Mouse (Mus musculus): ENCODE measurements around the gene Gabpa. TPM values are rescaled to one million over a fixed set of nuclear protein-coding genes. Genes with fewer than 3 reads are reported as not detected.

Gene Gabpa
- total and polyA plus RNA-seq, 3 experiments: 44.3 to 82.8 (median 77.0) TPM

DNA sequence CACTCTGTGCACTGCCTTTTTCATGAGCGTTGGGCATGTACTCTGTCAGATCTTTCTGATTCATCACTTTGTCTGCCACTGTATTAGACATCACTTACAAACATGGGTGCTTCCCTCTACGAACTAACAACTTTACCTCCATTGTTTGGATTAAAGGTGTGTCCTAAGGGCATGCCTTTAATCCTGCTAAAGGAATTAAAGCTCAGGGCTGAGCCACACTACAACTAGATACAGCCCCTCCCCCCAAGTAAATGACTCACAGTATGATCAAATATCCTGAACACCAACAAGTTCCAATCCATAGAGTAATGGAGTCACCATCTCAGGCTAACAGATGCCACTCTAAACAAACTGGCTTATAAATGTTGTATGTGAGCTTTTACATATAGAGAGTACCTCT, 3.9 kb downstream of the Gabpa start:
- Histone ChIP-seq H3K4me1 (ENCODE audit: control insufficient read depth in 1 of 2, insufficient read depth in 2 of 2) (peaks cover 6 to 21% of the 10 kb centered on the region in 2 experiments; a peak in 3 of 4 replicates), H3K27me3 (replicated peaks) (no peaks in the 10 kb centered on the region), H3K4me3 (replicated peaks in 1 of 3; ENCODE audit: low read depth in 2 of 3, low read length in 2 of 3, poor library complexity in 1 of 3) (no peak overlapping the region), H3K36me3 (replicated peaks in 1 of 2; ENCODE audit: control insufficient read depth in 1 of 2, insufficient read depth in 1 of 2, low read length in 1 of 2) (peaks cover 21 to 54% of the 10 kb centered on the region in 2 experiments), H3K27ac (ENCODE audit: insufficient read depth, low read depth) (no peak overlapping the region), H3K79me2 (replicated peaks; ENCODE audit: control insufficient read depth, extremely low read depth, insufficient read depth, poor library complexity, severe bottlenecking) (peaks cover 39% of the 10 kb centered on the region), H3K9ac (ENCODE audit: insufficient read depth, low read depth) (no peak overlapping the region), H3K4me2 (ENCODE audit: insufficient read depth, low read depth, poor library complexity, severe bottlenecking) (no peak overlapping the region), H3K9me3 (replicated peaks; ENCODE audit: low read length) (no peaks in the 10 kb centered on the region)
- in situ Hi-C loops (cut with MboI; ENCODE audit: low pct_ligation_motif_present, low pct_unique_long_range_greater_than_20kb, low sequenced_read_pairs) (loop anchor here (10.0 to 25.0 kb wide), 2 partner anchors 104 to 251 kb away; partner anchors contain the start of gene Mrpl39), dilution Hi-C loops (cut with MboI; ENCODE audit: extremely low pct_ligation_motif_present, extremely low pct_unique_long_range_greater_than_20kb, low sequenced_read_pairs) (no loop called here)
- no peak for DNase-seq (ENCODE audit: extremely low read depth)
- no peak for TF ChIP-seq USF1 (IDR thresholded peaks at IDR 0.05; ENCODE audit: low read depth, low read length)
- no peak for TF ChIP-seq CHD1 (IDR thresholded peaks at IDR 0.05; ENCODE audit: low read depth, low read length)
- TF ChIP-seq E2F4 (IDR thresholded peaks at IDR 0.05; ENCODE audit: insufficient replicate concordance, low read depth, low read length): no peak
- no peak for TF ChIP-seq PAX5 (IDR thresholded peaks at IDR 0.05; ENCODE audit: low read length)
- no peak for TF ChIP-seq MAZ (IDR thresholded peaks at IDR 0.05; ENCODE audit: low read depth, low read length)
- TF ChIP-seq NELFE (IDR thresholded peaks at IDR 0.05; ENCODE audit: low read depth, low read length): no peak
- TF ChIP-seq KAT2A (IDR thresholded peaks at IDR 0.05; ENCODE audit: insufficient replicate concordance, low read length): no peak
- no peak for TF ChIP-seq SIN3A (IDR thresholded peaks at IDR 0.05; ENCODE audit: low read length)
- TF ChIP-seq UBTF (IDR thresholded peaks at IDR 0.05; ENCODE audit: low read depth, low read length): no peak
- TF ChIP-seq MYC (IDR thresholded peaks at IDR 0.05; ENCODE audit: low read depth, low read length): no peak
- TF ChIP-seq CTCF (conservative IDR thresholded peaks at IDR 0.05 in 1 of 2, IDR thresholded peaks at IDR 0.05 in 1 of 2; ENCODE audit: low read depth in 2 of 2, low read length in 2 of 2): no peak
- no peak for TF ChIP-seq ZMIZ1 (IDR thresholded peaks at IDR 0.05; ENCODE audit: low read depth, low read length)
- TF ChIP-seq ELF1 (IDR thresholded peaks at IDR 0.05; ENCODE audit: low read depth, low read length): no peak
- no peak for TF ChIP-seq MAFK (IDR thresholded peaks at IDR 0.05; ENCODE audit: insufficient replicate concordance, low read length)

- in situ Hi-C loops (cut with MboI; ENCODE audit: low pct_ligation_motif_present, low pct_unique_long_range_greater_than_20kb, low sequenced_read_pairs) (no loop called here), dilution Hi-C loops (cut with MboI; ENCODE audit: extremely low pct_ligation_motif_present, extremely low pct_unique_long_range_greater_than_20kb, low sequenced_read_pairs) (no loop called here)
- H3K4me3 ChIP-seq (replicated peaks in 1 of 3; ENCODE audit: low read depth in 2 of 3, low read length in 2 of 3, poor library complexity in 1 of 3): no peak overlapping the region
- H3K79me2 ChIP-seq (replicated peaks; ENCODE audit: control insufficient read depth, extremely low read depth, insufficient read depth, poor library complexity, severe bottlenecking): no peaks in the 10 kb centered on the region; the same call in 1 of the 2 replicates
- DNase-seq (ENCODE audit: extremely low read depth): no peak
- no peak overlapping the region for H3K27ac ChIP-seq (ENCODE audit: insufficient read depth, low read depth)
- H3K36me3 ChIP-seq (replicated peaks in 1 of 2; ENCODE audit: control insufficient read depth in 1 of 2, insufficient read depth in 1 of 2, low read length in 1 of 2): peaks cover 67 to 91% of the 10 kb centered on the region in 2 experiments
- H3K4me1 ChIP-seq (ENCODE audit: control insufficient read depth in 1 of 2, insufficient read depth in 2 of 2): no peaks in the 10 kb centered on the region
- no peaks in the 10 kb centered on the region for H3K9me3 ChIP-seq (replicated peaks; ENCODE audit: low read length)
- no peak overlapping the region for H3K4me2 ChIP-seq (ENCODE audit: insufficient read depth, low read depth, poor library complexity, severe bottlenecking)
- H3K27me3 ChIP-seq (replicated peaks): no peaks in the 10 kb centered on the region
- no peak for TF ChIP-seq SIN3A (IDR thresholded peaks at IDR 0.05; ENCODE audit: low read length)
- no peak for TF ChIP-seq RAD21 (IDR thresholded peaks at IDR 0.05; ENCODE audit: low read depth, low read length)
- no peak for TF ChIP-seq MEF2A (IDR thresholded peaks at IDR 0.05; ENCODE audit: borderline replicate concordance, low read depth, low read length)
- TF ChIP-seq ETS1 (conservative IDR thresholded peaks at IDR 0.05; ENCODE audit: low read depth, low read length): no peak
- TF ChIP-seq EP300 (IDR thresholded peaks at IDR 0.05; ENCODE audit: low read length): no peak
- TF ChIP-seq CHD1 (IDR thresholded peaks at IDR 0.05; ENCODE audit: low read depth, low read length): no peak
- no peak for TF ChIP-seq MYC (IDR thresholded peaks at IDR 0.05; ENCODE audit: low read depth, low read length)
- no peak for TF ChIP-seq ELF1 (IDR thresholded peaks at IDR 0.05; ENCODE audit: low read depth, low read length)
- TF ChIP-seq MAFK (IDR thresholded peaks at IDR 0.05; ENCODE audit: insufficient replicate concordance, low read length): no peak
- TF ChIP-seq HCFC1 (IDR thresholded peaks at IDR 0.05; ENCODE audit: low read depth, low read length): no peak
- TF ChIP-seq GABPA (IDR thresholded peaks at IDR 0.05; ENCODE audit: insufficient replicate concordance, low read depth, low read length): no peak
- TF ChIP-seq IRF4 (IDR thresholded peaks at IDR 0.05; ENCODE audit: low read depth, low read length): no peak
- TF ChIP-seq POLR2A (IDR thresholded peaks at IDR 0.05; ENCODE audit: low read depth, low read length): no peak
- TF ChIP-seq NRF1 (IDR thresholded peaks at IDR 0.05; ENCODE audit: low read depth, low read length): no peak
- no peak for TF ChIP-seq JUN (IDR thresholded peaks at IDR 0.05; ENCODE audit: insufficient read depth, low read depth, low read length)
- TF ChIP-seq BHLHE40 (IDR thresholded peaks at IDR 0.05; ENCODE audit: low read depth, low read length): no peak
- no peak for TF ChIP-seq SMC3 (IDR thresholded peaks at IDR 0.05; ENCODE audit: low read depth, low read length)
- no peak for TF ChIP-seq NELFE (IDR thresholded peaks at IDR 0.05; ENCODE audit: low read depth, low read length)
- no peak overlapping the region for H3K9ac ChIP-seq (ENCODE audit: insufficient read depth, low read depth)
Observed at GRCm38 (mm10) chr16:84853492-84853891, 18.8 kb downstream of the Gabpa start.
